9 mouse cellular contexts compared by ENCODE assay signal in genomic region chr4:115980676-115981075, GRCm38 (mm10). TPM values are rescaled to one million over a fixed set of nuclear protein-coding genes. Genes with fewer than 3 reads are reported as not detected.
DNase-seq lines count a peak whose midpoint lies in the region; ATAC-seq and TF ChIP-seq lines count a peak whose summit lies in the region.
"Had no signal": no experiment of that assay in that cellular context is flagged by ENCODE, and none has a peak within 500 bp of the region (broad histone marks: within the 10 kb centered on the region; RNA-seq: fewer than 3 reads in every experiment).

No protein-coding gene starts in this region.

- no peak for TF ChIP-seq EP300 in stomach, postnatal 0 days (optimal IDR thresholded peaks at IDR 0.05)

- under 1% methylated on average over 8 of the region's 8 CpGs for WGBS in forebrain, embryonic 12.5 days
- WGBS in intestine, postnatal 0 days, result under 1% methylated on average over 8 of the region's 8 CpGs
- under 1% methylated on average over 8 of the region's 8 CpGs for WGBS in limb, embryonic 11.5 days
- 0% methylated on average over 8 of the region's 8 CpGs for WGBS in midbrain, postnatal 0 days
- 0% methylated on average over 8 of the region's 8 CpGs for WGBS in stomach, postnatal 0 days

- peak; percentile 42; the same call in 1 of the 2 replicates for ATAC-seq in forebrain, embryonic 12.5 days (ENCODE audit: low FRiP score)
- no peak for ATAC-seq in intestine, postnatal 0 days
- no peak for ATAC-seq in limb, embryonic 11.5 days (ENCODE audit: insufficient number of reproducible peaks, low FRiP score, low TSS enrichment, low read depth)
- ATAC-seq in midbrain, postnatal 0 days (ENCODE audit: low FRiP score), result peak; percentile 48; the same call in 1 of the 2 replicates
- 0 out of 2 replicates have a peak, but pooled peaks have one; percentile 41 for ATAC-seq in stomach, postnatal 0 days (ENCODE audit: low FRiP score, low TSS enrichment)

- no peak overlapping the region for H3K4me2 ChIP-seq in forebrain, embryonic 12.5 days
- H3K4me2 ChIP-seq in intestine, postnatal 0 days (replicated peaks; ENCODE audit: low read depth), result no peak overlapping the region
- H3K4me2 ChIP-seq in limb, embryonic 11.5 days (ENCODE audit: low read depth, severe bottlenecking), result no peak overlapping the region
- no peak overlapping the region for H3K4me2 ChIP-seq in midbrain, postnatal 0 days (ENCODE audit: low read depth, low read length, poor library complexity, severe bottlenecking)
- H3K4me2 ChIP-seq in stomach, postnatal 0 days (replicated peaks; ENCODE audit: low read depth), result no peak overlapping the region

- TF ChIP-seq CTCF in intestine, postnatal 0 days (IDR thresholded peaks at IDR 0.05; ENCODE audit: low read depth), result peak; percentile 91
- TF ChIP-seq CTCF in midbrain, postnatal 0 days (IDR thresholded peaks at IDR 0.05), result peak; percentile 93
- TF ChIP-seq CTCF in stomach, postnatal 0 days (IDR thresholded peaks at IDR 0.05; ENCODE audit: low read depth), result peak; percentile 89

- peaks cover 95% of the 10 kb centered on the region for H3K27me3 ChIP-seq in forebrain, embryonic 12.5 days
- peaks cover 52% of the 10 kb centered on the region for H3K27me3 ChIP-seq in intestine, postnatal 0 days (replicated peaks; ENCODE audit: control insufficient read depth, insufficient read depth, low read length)
- peaks cover 53% of the 10 kb centered on the region for H3K27me3 ChIP-seq in limb, embryonic 11.5 days (ENCODE audit: control insufficient read depth, insufficient read depth, low read length)
- peaks cover 57% of the 10 kb centered on the region for H3K27me3 ChIP-seq in midbrain, postnatal 0 days (ENCODE audit: insufficient read depth, low read length)
- H3K27me3 ChIP-seq in stomach, postnatal 0 days (ENCODE audit: control insufficient read depth, insufficient read depth, low read length), result peaks cover 12% of the 10 kb centered on the region; the same call in 1 of the 2 replicates

- H3K9me3 ChIP-seq in forebrain, embryonic 12.5 days, result no peaks in the 10 kb centered on the region
- no peaks in the 10 kb centered on the region for H3K9me3 ChIP-seq in intestine, postnatal 0 days (ENCODE audit: control insufficient read depth)
- H3K9me3 ChIP-seq in limb, embryonic 11.5 days (ENCODE audit: control insufficient read depth, low read length), result no peaks in the 10 kb centered on the region
- H3K9me3 ChIP-seq in midbrain, postnatal 0 days (ENCODE audit: low read length), result no peaks in the 10 kb centered on the region
- no peaks in the 10 kb centered on the region for H3K9me3 ChIP-seq in stomach, postnatal 0 days (ENCODE audit: control insufficient read depth, low read length)

- DNase-seq in ovary, postnatal 10 days (ENCODE audit: low spot score), result peak; percentile 38
- DNase-seq in ovary, adult 18-20 months (ENCODE audit: low spot score), result no peak
- DNase-seq in c-Kit-positive CD71-positive TER-119-negative erythroid progenitor cells, embryonic 14.5 days (ENCODE audit: low read depth), result peak; percentile 51
- peak; percentile 87 for DNase-seq in limb, embryonic 11.5 days (ENCODE audit: low spot score)
- peak; percentile 87 for DNase-seq in midbrain, postnatal 0 days (ENCODE audit: low spot score)
- peak; percentile 74 for DNase-seq in stomach, postnatal 0 days (ENCODE audit: low spot score)

- H3K4me1 ChIP-seq in forebrain, embryonic 12.5 days, result peaks cover 38% of the 10 kb centered on the region
- H3K4me1 ChIP-seq in intestine, postnatal 0 days (replicated peaks; ENCODE audit: control insufficient read depth, insufficient read depth, low read length), result peaks cover 8% of the 10 kb centered on the region; the same call in 1 of the 2 replicates
- peaks cover 9% of the 10 kb centered on the region; the same call in 1 of the 2 replicates for H3K4me1 ChIP-seq in limb, embryonic 11.5 days (ENCODE audit: control insufficient read depth, insufficient read depth, low read length)
- 0 out of 2 replicates have a peak, but pooled peaks cover 5% of the 10 kb centered on the region for H3K4me1 ChIP-seq in midbrain, postnatal 0 days (ENCODE audit: insufficient read depth, low read length)
- peaks cover 6% of the 10 kb centered on the region; the same call in 1 of the 2 replicates for H3K4me1 ChIP-seq in stomach, postnatal 0 days (replicated peaks; ENCODE audit: control insufficient read depth, insufficient read depth)

- no peak overlapping the region for H3K4me3 ChIP-seq in forebrain, embryonic 12.5 days (replicated peaks)
- no peak overlapping the region for H3K4me3 ChIP-seq in intestine, postnatal 0 days (ENCODE audit: low read depth, low read length)
- no peak overlapping the region for H3K4me3 ChIP-seq in limb, embryonic 11.5 days (ENCODE audit: low read depth, low read length)
- no peak overlapping the region for H3K4me3 ChIP-seq in midbrain, postnatal 0 days (ENCODE audit: low read depth, low read length)
- no peak overlapping the region for H3K4me3 ChIP-seq in stomach, postnatal 0 days (ENCODE audit: low read depth, low read length)
- H3K4me3 ChIP-seq: erythroblast, embryonic 14.5 days had no signal

- no peaks in the 10 kb centered on the region for H3K36me3 ChIP-seq in forebrain, embryonic 12.5 days (replicated peaks)
- H3K36me3 ChIP-seq in intestine, postnatal 0 days (ENCODE audit: control insufficient read depth, insufficient read depth), result no peaks in the 10 kb centered on the region
- H3K36me3 ChIP-seq in limb, embryonic 11.5 days (ENCODE audit: control insufficient read depth, insufficient read depth, low read length), result no peaks in the 10 kb centered on the region
- H3K36me3 ChIP-seq in midbrain, postnatal 0 days (ENCODE audit: insufficient read depth, low read length), result no peaks in the 10 kb centered on the region
- no peaks in the 10 kb centered on the region for H3K36me3 ChIP-seq in stomach, postnatal 0 days (ENCODE audit: control insufficient read depth, insufficient read depth, low read length)

- no peak overlapping the region for H3K27ac ChIP-seq in forebrain, embryonic 12.5 days
- no peak overlapping the region for H3K27ac ChIP-seq in intestine, postnatal 0 days (ENCODE audit: low read depth, low read length)
- H3K27ac ChIP-seq in limb, embryonic 11.5 days (replicated peaks; ENCODE audit: low read depth, low read length), result no peak overlapping the region
- H3K27ac ChIP-seq in midbrain, postnatal 0 days (ENCODE audit: low read depth, low read length), result no peak overlapping the region
- H3K27ac ChIP-seq in stomach, postnatal 0 days (replicated peaks), result no peak overlapping the region

- no peak overlapping the region for H3K9ac ChIP-seq in forebrain, embryonic 12.5 days
- no peak overlapping the region for H3K9ac ChIP-seq in intestine, postnatal 0 days (ENCODE audit: low read depth, low read length)
- H3K9ac ChIP-seq in limb, embryonic 11.5 days (ENCODE audit: low read length), result no peak overlapping the region
- H3K9ac ChIP-seq in midbrain, postnatal 0 days (replicated peaks; ENCODE audit: low read length, poor library complexity, severe bottlenecking), result no peak overlapping the region
- H3K9ac ChIP-seq in stomach, postnatal 0 days (ENCODE audit: low read length), result no peak overlapping the region

RNA-seq across cellular contexts. Expression of gene Faah, which starts 37.0 kb away (rescaled TPM):
- 3.2 and 3.6 TPM in 2 replicates for polyA plus RNA-seq in forebrain, embryonic 12.5 days (2016; fragmentation: Nextera tagmentation; extraction: Ambion mirVana)
- 105 and 125 TPM in 2 replicates for polyA plus RNA-seq in intestine, postnatal 0 days (2015; fragmentation: Nextera tagmentation; extraction: Ambion mirVana)
- 0.35 and 0.55 TPM in 2 replicates for polyA plus RNA-seq in limb, embryonic 11.5 days (2014; fragmentation: Nextera tagmentation; extraction: Ambion mirVana)
- total RNA-seq in midbrain, postnatal 0 days (2014; rRNA removed), result 25.8 and 43.1 TPM in 2 replicates
- 30.6 and 31.2 TPM in 2 replicates for polyA plus RNA-seq in midbrain, postnatal 0 days (2015; fragmentation: Nextera tagmentation; extraction: Ambion mirVana)
- polyA plus RNA-seq in stomach, postnatal 0 days (2015; fragmentation: Nextera tagmentation; extraction: Ambion mirVana), result 7.7 and 8.3 TPM in 2 replicates

RNA-seq across cellular contexts. Expression of gene Dmbx1, which starts 41.0 kb away (rescaled TPM):
- polyA plus RNA-seq in forebrain, embryonic 12.5 days (2016; fragmentation: Nextera tagmentation; extraction: Ambion mirVana), result 0.51 and 0.87 TPM in 2 replicates
- polyA plus RNA-seq in intestine, postnatal 0 days (2015; fragmentation: Nextera tagmentation; extraction: Ambion mirVana), result not detected in 2 replicates
- polyA plus RNA-seq in limb, embryonic 11.5 days (2014; fragmentation: Nextera tagmentation; extraction: Ambion mirVana), result 0.14 and 0.27 TPM in 2 replicates
- 9.6 and 10.3 TPM in 2 replicates for total RNA-seq in midbrain, postnatal 0 days (2014; rRNA removed)
- polyA plus RNA-seq in midbrain, postnatal 0 days (2015; fragmentation: Nextera tagmentation; extraction: Ambion mirVana), result 7.7 and 8.7 TPM in 2 replicates
- 0.02 TPM in 1 of 2 replicates, not detected in the other for polyA plus RNA-seq in stomach, postnatal 0 days (2015; fragmentation: Nextera tagmentation; extraction: Ambion mirVana)
- polyA plus RNA-seq: erythroblast, embryonic 14.5 days had no signal

Comparison
In these comparisons a context has a peak if more than half of its experiments do, and no peak if none do; other contexts are left out.
1. ATAC-seq: peak in forebrain, embryonic 12.5 days (single experiment), midbrain, postnatal 0 days (single experiment) and stomach, postnatal 0 days (single experiment); none in intestine, postnatal 0 days (single experiment) and limb, embryonic 11.5 days (single experiment).
2. Peak in every context shown above with its lines, with median percentiles within 50 percentile points of each other: CTCF ChIP-seq.